Mouse (Mus musculus) lung, adult 2 months (tissue): Measurements from ENCODE around the gene Nsd1.
A peak's percentile ranks its signal among the peaks of the same experiment; 100 is the strongest.

Experiments
- CTCF ChIP-seq: fragments of 200-500 bp; IDR thresholded peaks from 2 replicates; pipeline ENCODE4 v1.5.1; 2011; ENCODE audit warnings: mild to moderate bottlenecking, low read length, control low read depth; ENCODE audit not compliant: insufficient read depth
- POLR2A ChIP-seq: fragments of 200-500 bp; IDR thresholded peaks from 2 replicates; pipeline ENCODE4 v1.6.1; 2011; ENCODE audit warnings: low read depth, mild to moderate bottlenecking, control low read depth, low read length, borderline replicate concordance; ENCODE audit errors: extremely low read depth

GRCm38 (mm10) chr13:55178556-55178955 lies 31.0 kb upstream of the Nsd1 start:
- TF ChIP-seq CTCF (peak; percentile 73; the same call in 1 of the 2 replicates), POLR2A (no peak)
